Mouse (Mus musculus) embryo, embryonic 9.5 days (tissue): ENCODE measurements around the gene 1700025C18Rik.

ENCODE experiments used
- DNase-seq: peaks from one replicate; pipeline ENCODE4 v3.0.0-alpha.2; 2017; ENCODE audit errors: extremely low spot score

1700025C18Rik gene

DNA sequence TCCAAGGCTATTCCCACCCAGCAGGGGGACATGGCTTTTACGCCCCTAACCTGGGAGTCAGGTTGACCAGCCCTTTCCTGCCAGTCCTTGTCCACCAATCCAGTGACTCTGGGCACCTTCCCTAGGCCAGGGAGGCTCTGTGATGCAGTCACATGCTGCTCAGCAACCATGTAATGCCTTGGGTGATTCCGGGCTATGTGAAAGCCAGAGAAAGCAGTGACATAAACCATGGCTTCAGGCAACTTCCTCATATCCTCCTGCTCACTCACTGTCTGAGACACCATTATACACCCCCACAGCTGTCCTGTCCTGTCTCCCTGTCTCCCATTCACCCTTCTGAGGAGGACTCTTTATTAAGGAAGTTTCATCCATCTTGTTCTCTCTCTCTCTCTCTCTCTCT, at the start of gene 1700025C18Rik:
TSS of gene 1700025C18Rik (minus strand) at position 101 of the 400 bp plus-strand sequence.
- no peak for DNase-seq

GRCm38 (mm10) chr2:165136049-165136448, 45.5 kb upstream of the 1700025C18Rik start:
- DNase-seq = peak; percentile 77

DNA sequence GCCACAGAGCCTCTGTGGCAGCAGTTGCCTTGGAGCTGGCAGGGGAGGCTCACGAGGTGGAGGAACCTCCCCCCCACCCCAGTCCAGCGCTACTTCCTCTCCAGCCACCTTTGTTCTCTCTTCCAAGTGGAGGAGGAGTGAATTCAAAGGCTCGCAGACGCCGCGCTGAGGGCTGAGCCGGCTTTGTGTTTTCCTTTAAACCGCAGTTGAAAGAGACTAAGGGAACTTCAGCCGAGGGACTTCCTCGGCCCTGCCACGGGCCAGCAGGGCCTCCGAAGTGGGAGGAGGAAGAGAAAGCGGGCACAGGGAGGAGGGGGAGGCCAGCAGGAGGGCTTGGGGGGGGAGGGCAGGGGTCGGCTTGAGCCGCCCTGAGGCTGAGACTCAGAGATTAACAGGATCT, 43.0 kb upstream of the 1700025C18Rik start:
- DNase-seq = peak; percentile 77

GRCm38 (mm10) chr2:165131428-165131827, 40.9 kb upstream of the 1700025C18Rik start:
- DNase-seq = no peak

GRCm38 (mm10) chr2:165129189-165129588, 38.6 kb upstream of the 1700025C18Rik start:
- no peak for DNase-seq

- no peak for DNase-seq
Observed at GRCm38 (mm10) chr2:165126896-165127562, 36.5 kb upstream of the 1700025C18Rik start.

- no peak for DNase-seq
Observed at GRCm38 (mm10) chr2:165121206-165121840, 30.8 kb upstream of the 1700025C18Rik start.

DNA sequence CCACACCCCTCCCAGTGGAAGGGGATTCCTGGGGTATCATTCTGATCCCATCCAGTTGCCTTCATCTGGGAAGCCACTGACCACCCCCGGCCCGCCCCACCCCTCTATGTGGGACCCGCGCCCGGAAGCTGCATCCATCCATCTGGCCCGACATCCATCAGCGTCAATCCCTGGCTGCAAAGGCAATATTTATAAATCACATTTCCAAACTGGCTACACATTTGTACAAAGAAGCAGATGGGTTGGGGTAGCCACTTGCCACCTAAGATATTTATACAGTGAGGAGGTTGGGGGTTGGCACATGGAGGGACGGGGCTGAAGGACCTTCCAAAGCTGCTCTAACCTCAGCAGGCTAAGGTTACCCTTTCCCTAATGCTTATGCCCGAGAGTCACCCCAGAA, 30.2 kb upstream of the 1700025C18Rik start:
- DNase-seq = no peak

DNA sequence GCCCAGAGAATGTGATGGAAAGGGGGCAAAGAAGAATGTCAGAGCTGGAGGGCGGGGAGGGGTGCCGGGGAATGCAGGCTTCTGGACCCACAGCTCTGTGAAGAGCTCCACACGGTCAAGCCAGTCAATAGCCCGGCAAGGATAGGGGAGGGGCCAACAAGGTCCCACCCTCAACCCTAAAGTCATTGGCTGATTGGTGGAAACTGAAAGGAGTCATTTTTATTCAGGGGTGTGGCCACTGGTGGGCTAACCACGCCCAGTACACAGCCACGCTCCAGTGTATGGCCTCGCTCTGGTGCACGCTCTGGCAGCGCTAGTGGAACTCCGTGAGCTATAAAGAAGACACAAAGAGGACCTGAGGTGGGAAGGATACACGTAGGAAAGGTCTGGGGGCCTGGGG, 23.2 kb upstream of the 1700025C18Rik start:
- peak; percentile 63 for DNase-seq

DNA sequence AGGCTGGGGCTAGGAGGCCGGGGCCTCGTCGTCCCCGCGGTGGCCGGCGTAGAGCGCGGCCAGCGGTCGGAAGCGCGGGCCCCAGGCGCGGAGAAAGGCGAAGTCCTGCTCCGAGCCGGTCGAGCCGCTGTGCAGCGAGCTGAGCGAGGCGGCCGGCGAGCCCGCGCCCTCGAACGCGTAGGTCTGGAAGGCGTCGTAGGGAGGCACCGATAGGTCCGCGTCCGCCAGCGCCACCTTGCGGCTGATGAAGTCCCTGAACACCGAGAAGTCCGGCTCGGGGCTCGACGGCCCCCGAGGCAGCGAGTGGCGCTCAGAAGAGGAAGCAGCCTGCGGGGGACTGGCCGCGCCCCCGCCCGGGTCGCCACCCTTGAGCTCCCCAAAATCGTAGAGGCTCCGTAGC, 21.6 kb upstream of the 1700025C18Rik start:
- peak; percentile 84 for DNase-seq

DNA sequence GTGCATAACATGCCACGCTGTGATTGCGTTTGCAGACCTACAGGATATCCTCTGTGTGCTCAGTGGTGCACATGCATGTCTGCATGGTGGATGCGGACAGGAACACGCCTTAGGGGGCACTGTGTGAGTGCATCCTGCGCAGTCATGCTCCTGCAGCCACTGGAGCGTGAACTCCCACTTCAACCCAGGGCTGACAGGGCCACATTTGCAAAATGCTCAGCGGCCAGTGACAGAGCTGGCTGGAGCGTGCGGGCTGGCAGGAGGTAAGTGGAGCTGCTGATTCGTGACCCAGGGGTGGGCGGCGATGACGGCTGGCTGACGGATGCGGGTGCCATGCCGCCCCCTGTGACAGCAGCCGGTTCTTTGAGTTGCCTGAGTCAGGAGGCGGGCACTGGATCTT, 16.0 kb upstream of the 1700025C18Rik start:
- no peak for DNase-seq

DNA sequence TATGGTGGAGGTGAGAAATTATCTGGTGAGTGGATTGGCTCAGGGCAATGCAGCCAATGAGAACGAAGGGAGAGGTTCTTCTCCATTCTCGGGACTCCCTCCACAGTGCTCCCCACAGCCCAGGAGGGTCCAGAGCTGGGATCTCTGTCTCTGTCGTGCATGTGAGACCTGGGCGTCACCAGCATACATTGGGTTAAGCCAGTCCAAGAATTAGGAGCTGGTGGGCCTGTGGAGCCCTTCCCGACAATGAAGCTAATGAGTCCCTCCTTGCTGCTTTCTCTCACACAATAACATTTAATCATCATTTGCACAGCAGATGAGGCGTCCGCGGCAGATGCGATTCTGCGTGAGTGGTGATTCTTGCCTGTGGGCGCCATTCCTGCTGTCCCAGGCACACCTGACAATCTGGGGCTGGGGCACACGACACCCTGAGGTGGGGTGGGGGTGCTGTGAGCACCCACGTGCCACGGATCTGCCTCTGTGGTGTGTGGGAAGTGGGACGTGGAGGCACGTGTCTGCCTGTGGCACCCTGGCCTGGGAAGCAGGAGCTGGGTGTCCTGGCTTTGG, 15.0 kb upstream of the 1700025C18Rik start:
- DNase-seq = no peak

DNA sequence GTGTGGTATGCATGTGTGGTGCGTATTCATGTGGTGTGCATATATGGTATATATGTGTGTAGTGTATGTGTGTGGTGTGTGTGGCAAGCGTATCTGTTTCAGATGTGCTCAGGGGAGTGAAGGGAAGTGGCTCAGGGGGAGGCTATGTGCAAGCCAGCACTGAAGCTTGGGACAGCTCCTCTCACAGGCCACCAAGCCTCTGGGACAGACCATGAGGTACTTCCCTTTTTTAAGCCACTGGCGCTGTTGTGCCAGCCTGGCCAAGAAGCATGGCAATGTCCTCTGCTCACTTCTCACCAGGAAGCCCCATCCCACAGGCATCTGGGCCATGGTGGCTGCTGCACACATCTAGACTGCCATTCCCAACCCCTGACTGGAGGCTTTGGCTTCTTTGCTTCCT, 12.4 kb upstream of the 1700025C18Rik start:
- no peak for DNase-seq

DNA sequence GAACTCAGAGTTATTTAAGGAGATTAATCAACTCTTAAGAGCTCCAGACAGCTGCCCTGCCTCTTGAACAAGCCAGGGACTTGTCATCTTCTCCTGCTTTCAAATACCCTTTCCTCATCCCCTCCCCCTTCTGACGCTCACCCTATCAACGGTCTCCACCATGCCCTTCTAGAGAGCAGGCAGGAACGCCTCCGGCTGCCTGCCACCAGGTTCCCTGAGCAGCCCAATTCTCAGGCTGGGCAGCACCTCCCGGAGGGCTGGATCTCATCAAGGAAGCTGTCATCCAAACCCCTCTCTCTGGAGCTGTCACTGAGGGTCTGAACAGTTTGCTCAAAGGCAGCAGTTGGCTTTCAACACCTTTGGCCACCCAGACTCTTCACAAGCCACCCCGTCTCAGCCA, 10.2 kb upstream of the 1700025C18Rik start:
- DNase-seq = no peak

DNA sequence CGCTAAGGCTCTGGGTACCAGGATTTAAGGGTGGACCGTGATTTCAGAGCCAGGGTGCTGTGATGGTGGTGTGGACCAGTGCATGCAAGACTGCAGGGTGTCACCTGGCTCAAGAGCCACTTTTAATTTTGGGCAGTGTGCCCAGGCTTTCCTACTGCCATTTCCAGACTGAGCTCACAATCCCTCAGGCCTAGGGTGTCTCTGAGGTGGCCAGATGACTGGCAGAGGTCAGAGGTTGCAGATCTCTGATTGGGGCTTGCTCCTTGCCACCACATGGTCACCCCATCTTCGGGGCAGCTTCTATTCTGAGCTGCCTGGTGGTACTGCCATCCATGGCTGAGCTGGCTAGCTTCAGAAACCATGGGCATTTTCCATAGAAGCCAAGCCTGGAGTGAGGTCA, 8.3 kb upstream of the 1700025C18Rik start:
- DNase-seq = no peak

GRCm38 (mm10) chr2:165096367-165096766, 5.8 kb upstream of the 1700025C18Rik start:
- peak; percentile 28 for DNase-seq

GRCm38 (mm10) chr2:165092393-165092792, 1.8 kb upstream of the 1700025C18Rik start:
- no peak for DNase-seq

DNA sequence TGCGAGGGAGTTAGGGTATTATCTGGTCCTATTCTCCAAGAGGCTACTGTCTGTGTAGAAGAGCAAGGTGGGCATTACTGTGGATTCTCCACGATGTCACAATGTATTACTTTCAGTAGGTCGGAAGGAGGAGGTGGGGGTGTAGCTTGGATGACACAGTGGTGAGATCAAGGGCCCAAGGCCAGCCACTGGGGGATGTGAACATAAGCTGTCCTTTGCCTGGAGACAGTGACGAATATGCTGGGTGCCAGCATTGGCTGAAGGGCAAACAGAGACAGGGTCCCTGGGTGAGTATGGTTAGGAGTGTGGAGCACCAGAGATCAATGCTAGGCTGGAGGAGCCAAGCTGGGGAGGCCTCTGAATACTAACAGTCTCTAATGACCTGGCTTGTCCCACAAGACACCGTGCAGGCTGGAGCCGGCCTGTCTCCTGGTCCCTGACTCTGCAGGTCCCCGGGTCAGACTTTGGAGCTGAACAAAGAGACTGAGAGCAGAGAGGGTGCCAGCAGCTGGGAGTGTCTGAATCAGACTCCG, 949 bp upstream of the 1700025C18Rik start:
- DNase-seq = no peak

GRCm38 (mm10) chr2:165089470-165089869, 1.1 kb downstream of the 1700025C18Rik start:
- DNase-seq = no peak

DNA sequence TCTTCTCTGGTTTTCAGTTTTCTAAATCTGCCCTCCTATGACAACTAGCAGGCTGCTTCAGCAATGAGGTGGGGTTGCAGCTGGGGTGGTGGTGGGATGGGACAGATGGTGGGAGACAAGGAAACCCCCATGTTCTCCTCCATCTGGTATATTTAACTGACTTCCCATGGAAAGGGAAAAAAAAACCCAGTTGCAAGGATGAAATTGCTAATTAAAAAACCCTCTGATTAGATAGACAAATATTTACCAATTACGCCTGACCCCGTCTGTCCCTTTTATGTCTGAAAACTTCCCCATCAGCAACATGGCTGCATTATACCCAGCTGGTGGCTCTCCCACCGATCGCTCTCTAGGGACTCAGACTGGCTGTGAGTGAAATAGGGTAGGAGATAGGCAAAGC, 3.9 kb downstream of the 1700025C18Rik start:
- no peak for DNase-seq

GRCm38 (mm10) chr2:165081257-165081656, 9.3 kb downstream of the 1700025C18Rik start:
- DNase-seq = no peak

- no peak for DNase-seq
Observed at GRCm38 (mm10) chr2:165080657-165081056, 9.9 kb downstream of the 1700025C18Rik start.

- peak; percentile 27 for DNase-seq
Observed at GRCm38 (mm10) chr2:165078605-165079004, 11.9 kb downstream of the 1700025C18Rik start.
